Mouse (Mus musculus): ENCODE measurements around the gene C130026I21Rik. TPM values are rescaled to one million over a fixed set of nuclear protein-coding genes. Genes with fewer than 3 reads are reported as not detected.
"Not testable (repeated sequence)": the region's sequence is repeated elsewhere in the genome, so short reads cannot be mapped to it uniquely, and the experiment has no call there.

Gene C130026I21Rik
- polyA plus RNA-seq, 1 experiment: 4.4 TPM

DNA sequence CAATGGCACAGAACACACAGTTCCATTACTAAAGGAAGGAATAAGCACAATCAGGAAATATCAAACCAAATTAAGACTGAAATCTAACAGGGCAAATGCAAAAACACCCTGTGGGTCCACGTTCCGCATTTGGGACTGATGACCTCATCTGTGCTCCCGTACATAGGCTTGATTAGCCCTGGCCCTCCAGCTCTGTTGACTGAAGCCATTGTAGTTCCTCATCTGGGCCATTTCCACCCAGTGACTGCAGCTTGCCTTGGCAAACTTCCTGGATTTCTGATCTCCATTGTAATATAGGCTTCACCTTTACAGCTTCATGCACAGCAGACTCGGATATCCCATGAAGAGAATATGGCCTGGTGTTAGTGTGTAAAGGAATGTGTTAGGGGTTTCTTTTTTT is 148.5 kb downstream of the C130026I21Rik start:
- WGBS: 86% methylated on average over 4 of the region's 4 CpGs
- not testable (repeated sequence) for H3K27ac ChIP-seq (ENCODE audit: control insufficient read depth, insufficient read depth, low read length); DNase-seq; H3K27me3 ChIP-seq (ENCODE audit: control insufficient read depth, insufficient read depth, low read length); H3K4me1 ChIP-seq (replicated peaks; ENCODE audit: control insufficient read depth, insufficient read depth, low read length); H3K4me3 ChIP-seq (ENCODE audit: control insufficient read depth, insufficient read depth, low read length); H3K36me3 ChIP-seq (ENCODE audit: control insufficient read depth, insufficient read depth, low read length)

GRCm38 (mm10) chr1:85118341-85118740 is 152.0 kb downstream of the C130026I21Rik start:
- DNase-seq; H3K36me3 ChIP-seq (ENCODE audit: control insufficient read depth, insufficient read depth, low read length); H3K4me3 ChIP-seq (ENCODE audit: control insufficient read depth, insufficient read depth, low read length); H3K4me1 ChIP-seq (replicated peaks; ENCODE audit: control insufficient read depth, insufficient read depth, low read length); H3K27ac ChIP-seq (ENCODE audit: control insufficient read depth, insufficient read depth, low read length); H3K27me3 ChIP-seq (ENCODE audit: control insufficient read depth, insufficient read depth, low read length): not testable (repeated sequence)
- 75% methylated on average over 5 of the region's 6 CpGs for WGBS

GRCm38 (mm10) chr1:85117537-85117936 is 152.8 kb downstream of the C130026I21Rik start:
- peak; percentile 10 for DNase-seq
- 78% methylated on average over 4 of the region's 6 CpGs for WGBS
- H3K36me3 ChIP-seq (ENCODE audit: control insufficient read depth, insufficient read depth, low read length); H3K4me3 ChIP-seq (ENCODE audit: control insufficient read depth, insufficient read depth, low read length); H3K4me1 ChIP-seq (replicated peaks; ENCODE audit: control insufficient read depth, insufficient read depth, low read length); H3K27me3 ChIP-seq (ENCODE audit: control insufficient read depth, insufficient read depth, low read length); H3K27ac ChIP-seq (ENCODE audit: control insufficient read depth, insufficient read depth, low read length): not testable (repeated sequence)

DNA sequence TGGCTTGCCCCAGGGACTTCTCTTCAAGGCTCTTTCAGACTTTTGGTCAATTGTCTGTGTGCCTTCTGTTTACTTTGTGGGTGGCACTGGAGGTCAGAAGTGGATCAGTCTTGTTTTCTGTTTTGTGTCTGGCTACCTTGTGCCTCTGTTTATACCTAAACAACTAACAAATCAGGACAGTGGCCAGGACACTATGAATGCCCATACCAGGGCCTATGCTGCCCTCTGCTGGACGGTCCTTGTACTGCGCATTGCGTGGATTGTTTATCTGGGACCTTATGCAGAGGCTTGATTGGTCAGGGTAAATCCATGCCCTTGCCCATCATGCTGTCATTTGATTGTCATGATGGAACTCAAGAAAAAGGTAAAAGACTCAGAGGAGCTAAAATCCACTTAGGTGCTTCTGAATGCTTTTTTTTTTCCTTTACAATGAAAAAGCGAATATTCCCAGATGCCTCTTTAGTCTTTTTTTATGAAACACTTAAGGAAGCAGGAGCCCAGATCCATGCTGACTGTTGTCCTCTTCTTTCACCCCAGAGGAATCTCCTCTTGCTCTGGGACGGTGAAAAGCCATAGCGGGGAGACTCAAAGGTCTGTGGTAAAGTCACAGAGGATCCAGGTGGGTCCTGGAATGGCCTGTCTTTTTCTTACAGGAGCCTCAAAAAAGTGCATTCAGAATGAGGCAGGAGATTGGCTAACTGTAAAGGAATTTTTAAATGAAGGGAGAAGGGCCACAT is 155.5 kb downstream of the C130026I21Rik start:
- not testable (repeated sequence) for H3K4me1 ChIP-seq (replicated peaks; ENCODE audit: control insufficient read depth, insufficient read depth, low read length); H3K36me3 ChIP-seq (ENCODE audit: control insufficient read depth, insufficient read depth, low read length); H3K27me3 ChIP-seq (ENCODE audit: control insufficient read depth, insufficient read depth, low read length); H3K27ac ChIP-seq (ENCODE audit: control insufficient read depth, insufficient read depth, low read length); H3K4me3 ChIP-seq (ENCODE audit: control insufficient read depth, insufficient read depth, low read length); DNase-seq
- WGBS: 58% methylated on average over 6 of the region's 6 CpGs

DNA sequence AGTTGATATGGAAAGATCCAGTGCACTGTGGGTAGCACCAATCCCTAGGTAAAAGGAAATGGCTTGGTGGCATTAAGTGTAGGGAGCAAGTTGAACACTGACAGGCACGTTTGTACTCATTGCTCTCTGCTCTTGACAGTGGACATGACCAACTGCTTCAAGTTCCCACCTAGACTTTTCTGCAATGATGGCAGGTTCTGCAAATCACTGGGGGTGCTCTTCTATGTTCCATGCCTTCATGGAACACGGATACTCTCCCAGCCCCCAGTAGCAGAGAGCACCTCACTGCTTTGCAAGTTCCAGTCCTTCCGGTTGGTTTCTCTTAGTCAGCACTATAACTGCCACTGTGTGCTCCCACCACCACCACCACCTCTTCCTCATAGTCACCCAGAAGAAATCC is 156.3 kb downstream of the C130026I21Rik start:
- not testable (repeated sequence) for H3K36me3 ChIP-seq (ENCODE audit: control insufficient read depth, insufficient read depth, low read length); H3K27ac ChIP-seq (ENCODE audit: control insufficient read depth, insufficient read depth, low read length); H3K4me1 ChIP-seq (replicated peaks; ENCODE audit: control insufficient read depth, insufficient read depth, low read length); H3K27me3 ChIP-seq (ENCODE audit: control insufficient read depth, insufficient read depth, low read length); DNase-seq; H3K4me3 ChIP-seq (ENCODE audit: control insufficient read depth, insufficient read depth, low read length)
- WGBS: 87% methylated on average over 3 of the region's 3 CpGs

DNA sequence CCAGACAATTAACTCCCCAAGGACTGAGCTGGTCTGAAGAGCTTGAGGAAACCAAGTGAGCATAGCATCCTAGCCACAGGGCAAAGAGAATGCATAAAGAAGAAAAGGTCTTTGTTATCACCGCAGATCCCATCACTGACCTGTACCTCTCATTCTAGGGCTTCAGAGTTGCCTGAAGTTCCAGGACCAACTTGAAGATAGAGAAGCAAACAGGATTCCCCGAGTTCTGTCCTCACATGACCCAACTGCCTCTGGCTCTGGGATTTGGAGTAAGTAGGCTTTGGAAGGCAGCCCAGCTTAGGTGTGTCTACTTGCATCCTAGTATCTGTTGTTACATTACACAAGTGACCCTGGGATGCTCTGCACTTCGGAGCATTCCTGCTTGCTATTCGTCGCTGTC is 157.5 kb downstream of the C130026I21Rik start:
- not testable (repeated sequence) for H3K36me3 ChIP-seq (ENCODE audit: control insufficient read depth, insufficient read depth, low read length); H3K4me1 ChIP-seq (replicated peaks; ENCODE audit: control insufficient read depth, insufficient read depth, low read length); H3K27ac ChIP-seq (ENCODE audit: control insufficient read depth, insufficient read depth, low read length); H3K4me3 ChIP-seq (ENCODE audit: control insufficient read depth, insufficient read depth, low read length); DNase-seq; H3K27me3 ChIP-seq (ENCODE audit: control insufficient read depth, insufficient read depth, low read length)
- WGBS: 74% methylated on average over 2 of the region's 5 CpGs

DNA sequence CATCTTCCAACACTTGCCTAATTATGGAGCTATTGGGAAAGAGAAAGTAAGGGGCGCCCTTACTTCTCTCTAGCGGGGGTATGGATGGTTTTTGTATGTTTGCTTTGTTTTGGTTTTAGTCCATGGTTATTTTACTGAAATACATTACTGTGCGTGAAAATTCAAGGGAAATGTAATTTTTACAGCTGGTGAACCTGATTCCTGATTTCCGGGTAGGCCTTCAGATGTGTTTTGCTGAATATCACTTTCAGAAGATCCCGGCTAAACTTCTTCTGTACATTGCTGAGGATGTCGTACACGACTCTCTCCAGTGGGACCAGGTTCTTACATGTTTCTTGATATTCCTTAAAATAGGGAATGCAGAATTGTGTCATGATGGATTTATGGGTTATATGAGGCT is 158.1 kb downstream of the C130026I21Rik start:
- 94% methylated on average over 7 of the region's 7 CpGs for WGBS
- DNase-seq; H3K27me3 ChIP-seq (ENCODE audit: control insufficient read depth, insufficient read depth, low read length); H3K4me3 ChIP-seq (ENCODE audit: control insufficient read depth, insufficient read depth, low read length); H3K27ac ChIP-seq (ENCODE audit: control insufficient read depth, insufficient read depth, low read length); H3K36me3 ChIP-seq (ENCODE audit: control insufficient read depth, insufficient read depth, low read length); H3K4me1 ChIP-seq (replicated peaks; ENCODE audit: control insufficient read depth, insufficient read depth, low read length): not testable (repeated sequence)

GRCm38 (mm10) chr1:85111572-85111971 is 158.8 kb downstream of the C130026I21Rik start:
- not testable (repeated sequence) for H3K27me3 ChIP-seq (ENCODE audit: control insufficient read depth, insufficient read depth, low read length); H3K36me3 ChIP-seq (ENCODE audit: control insufficient read depth, insufficient read depth, low read length); H3K4me1 ChIP-seq (replicated peaks; ENCODE audit: control insufficient read depth, insufficient read depth, low read length); H3K27ac ChIP-seq (ENCODE audit: control insufficient read depth, insufficient read depth, low read length)
- WGBS: 66% methylated on average over 10 of the region's 10 CpGs
- peak overlapping the region; percentile 8; the same call in 1 of the 2 replicates for H3K4me3 ChIP-seq (ENCODE audit: control insufficient read depth, insufficient read depth, low read length)
- peak; percentile 32 for DNase-seq

- not testable (repeated sequence) for H3K27me3 ChIP-seq (ENCODE audit: control insufficient read depth, insufficient read depth, low read length); DNase-seq; H3K36me3 ChIP-seq (ENCODE audit: control insufficient read depth, insufficient read depth, low read length); H3K4me1 ChIP-seq (replicated peaks; ENCODE audit: control insufficient read depth, insufficient read depth, low read length); H3K27ac ChIP-seq (ENCODE audit: control insufficient read depth, insufficient read depth, low read length); H3K4me3 ChIP-seq (ENCODE audit: control insufficient read depth, insufficient read depth, low read length)
- WGBS: 86% methylated on average over 3 of the region's 3 CpGs
Measured at GRCm38 (mm10) chr1:85110876-85111275, 159.5 kb downstream of the C130026I21Rik start.

- WGBS: 40% methylated on average over 1 of the region's 7 CpGs
- H3K4me1 ChIP-seq (replicated peaks; ENCODE audit: control insufficient read depth, insufficient read depth, low read length); H3K27me3 ChIP-seq (ENCODE audit: control insufficient read depth, insufficient read depth, low read length); H3K36me3 ChIP-seq (ENCODE audit: control insufficient read depth, insufficient read depth, low read length); DNase-seq; H3K4me3 ChIP-seq (ENCODE audit: control insufficient read depth, insufficient read depth, low read length); H3K27ac ChIP-seq (ENCODE audit: control insufficient read depth, insufficient read depth, low read length): not testable (repeated sequence)
Measured at GRCm38 (mm10) chr1:85109753-85110152, 160.6 kb downstream of the C130026I21Rik start, which contains the start of gene A530032D15Rik. Gene A530032D15Rik (minus strand): TSS chr1:85109853.

- DNase-seq; H3K27me3 ChIP-seq (ENCODE audit: control insufficient read depth, insufficient read depth, low read length); H3K27ac ChIP-seq (ENCODE audit: control insufficient read depth, insufficient read depth, low read length); H3K4me3 ChIP-seq (ENCODE audit: control insufficient read depth, insufficient read depth, low read length); H3K4me1 ChIP-seq (replicated peaks; ENCODE audit: control insufficient read depth, insufficient read depth, low read length); H3K36me3 ChIP-seq (ENCODE audit: control insufficient read depth, insufficient read depth, low read length): not testable (repeated sequence)
- WGBS: 70% methylated on average over 5 of the region's 6 CpGs
Measured at GRCm38 (mm10) chr1:85106013-85106412, 164.4 kb downstream of the C130026I21Rik start.

All from thymus, adult 2 months (tissue).